Comparison of ENCODE assay signal across 24 mouse cellular contexts in the genomic region with DNA sequence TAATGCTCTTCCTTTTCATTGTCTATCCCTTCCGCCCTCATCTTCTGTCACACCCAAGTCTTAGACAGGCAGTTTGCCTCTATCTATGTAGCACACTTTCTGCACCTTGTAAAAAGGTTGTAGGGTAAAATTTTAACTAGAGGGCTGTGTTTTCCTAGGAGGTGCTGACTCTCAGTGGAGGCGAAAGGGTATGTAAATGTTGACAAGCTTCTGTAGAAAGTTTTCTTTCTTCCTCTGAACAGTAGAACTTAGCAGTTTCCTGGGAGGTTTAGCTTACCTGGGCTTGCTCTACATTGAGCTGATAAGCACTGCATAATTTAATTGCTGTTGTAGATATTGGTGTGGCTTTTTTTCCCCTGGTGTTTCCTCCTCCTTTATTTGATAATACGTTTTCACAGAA. TPM values are rescaled to one million over a fixed set of nuclear protein-coding genes. Genes with fewer than 3 reads are reported as not detected.
DNase-seq lines count a peak whose midpoint lies in the region; ATAC-seq lines count a peak whose summit lies in the region.
"Had no signal": no experiment of that assay in that cellular context is flagged by ENCODE, and none has a peak within 500 bp of the region (broad histone marks: within the 10 kb centered on the region; RNA-seq: fewer than 3 reads in every experiment).

No protein-coding gene starts in this region.

- no peaks in the 10 kb centered on the region for H3K27me3 ChIP-seq in liver, embryonic 16.5 days (ENCODE audit: control insufficient read depth, insufficient read depth, low read depth, low read length)
- H3K27me3 ChIP-seq in stomach, embryonic 14.5 days (ENCODE audit: control insufficient read depth, insufficient read depth, low read length) = no peaks in the 10 kb centered on the region
- H3K27me3 ChIP-seq in stomach, embryonic 16.5 days (ENCODE audit: control insufficient read depth, insufficient read depth, low read length) = no peaks in the 10 kb centered on the region
- H3K27me3 ChIP-seq in midbrain, embryonic 13.5 days = no peaks in the 10 kb centered on the region
- H3K27me3 ChIP-seq: embryonic facial prominence, embryonic 12.5 days; forebrain, embryonic 13.5 days; forebrain, embryonic 15.5 days had no signal

- no peak for DNase-seq in liver
- DNase-seq in large intestine, adult 2 months (ENCODE audit: low read depth, low spot score) = peak; percentile 51
- no peak for DNase-seq in ovary, adult 18-20 months (ENCODE audit: low spot score)
- DNase-seq in adrenal gland, adult 18-20 months (ENCODE audit: low spot score in 2 of 2) = no peak
- DNase-seq: adrenal gland, adult 8-10 months; adrenal gland, postnatal 14 days; adrenal gland, postnatal 36 days; cerebellum, adult 11-12 months; cerebellum, adult 2 months; cerebellum, adult 9-10 months; cerebellum, postnatal 10 days; cerebellum, postnatal 25 days had no signal

- H3K4me3 ChIP-seq in liver, embryonic 16.5 days (ENCODE audit: low read depth, low read length) = no peak overlapping the region
- H3K4me3 ChIP-seq in stomach, embryonic 14.5 days (ENCODE audit: low read depth, low read length) = no peak overlapping the region
- no peak overlapping the region for H3K4me3 ChIP-seq in stomach, embryonic 16.5 days (replicated peaks; ENCODE audit: low read length)
- H3K4me3 ChIP-seq in midbrain, embryonic 13.5 days (replicated peaks) = no peak overlapping the region
- H3K4me3 ChIP-seq: embryonic facial prominence, embryonic 10.5 days; embryonic facial prominence, embryonic 12.5 days; forebrain, embryonic 13.5 days; forebrain, embryonic 15.5 days had no signal

- 58% methylated on average over 3 of the region's 3 CpGs for WGBS in liver, embryonic 16.5 days (ENCODE audit: insufficient replicate concordance)
- 32% methylated on average over 3 of the region's 3 CpGs for WGBS in large intestine, adult 2 months
- WGBS in stomach, embryonic 14.5 days = 69% methylated on average over 3 of the region's 3 CpGs
- 66% methylated on average over 3 of the region's 3 CpGs for WGBS in stomach, embryonic 16.5 days
- WGBS in midbrain, embryonic 13.5 days = 90% methylated on average over 3 of the region's 3 CpGs

- H3K4me1 ChIP-seq in liver, embryonic 16.5 days (ENCODE audit: control insufficient read depth, low read depth, low read length) = no peaks in the 10 kb centered on the region
- no peaks in the 10 kb centered on the region for H3K4me1 ChIP-seq in stomach, embryonic 14.5 days (ENCODE audit: control insufficient read depth, insufficient read depth, low read length)
- no peaks in the 10 kb centered on the region for H3K4me1 ChIP-seq in stomach, embryonic 16.5 days (ENCODE audit: control insufficient read depth, insufficient read depth, low read length)
- no peaks in the 10 kb centered on the region for H3K4me1 ChIP-seq in midbrain, embryonic 13.5 days (replicated peaks)
- H3K4me1 ChIP-seq: embryonic facial prominence, embryonic 10.5 days; embryonic facial prominence, embryonic 12.5 days; forebrain, embryonic 13.5 days; forebrain, embryonic 15.5 days had no signal

- H3K9ac ChIP-seq in liver, embryonic 16.5 days (ENCODE audit: low read depth, low read length) = no peak overlapping the region
- no peak overlapping the region for H3K9ac ChIP-seq in stomach, embryonic 14.5 days (replicated peaks; ENCODE audit: low read depth, low read length)
- no peak overlapping the region for H3K9ac ChIP-seq in stomach, embryonic 16.5 days (ENCODE audit: low read length)
- no peak overlapping the region for H3K9ac ChIP-seq in midbrain, embryonic 13.5 days (replicated peaks)
- H3K9ac ChIP-seq: embryonic facial prominence, embryonic 12.5 days; forebrain, embryonic 13.5 days; forebrain, embryonic 15.5 days had no signal

- H3K27ac ChIP-seq in liver, embryonic 16.5 days (ENCODE audit: low read length) = no peak overlapping the region
- H3K27ac ChIP-seq in stomach, embryonic 14.5 days (ENCODE audit: low read length) = no peak overlapping the region
- H3K27ac ChIP-seq in stomach, embryonic 16.5 days (ENCODE audit: low read length) = no peak overlapping the region
- no peak overlapping the region for H3K27ac ChIP-seq in midbrain, embryonic 13.5 days
- H3K27ac ChIP-seq: embryonic facial prominence, embryonic 10.5 days; embryonic facial prominence, embryonic 12.5 days; forebrain, embryonic 13.5 days; forebrain, embryonic 15.5 days had no signal

- H3K4me2 ChIP-seq in liver, embryonic 16.5 days (ENCODE audit: low read depth, low read length) = 0 out of 2 replicates have a peak overlapping the region, but pooled peaks have one; percentile 30
- H3K4me2 ChIP-seq in stomach, embryonic 14.5 days (replicated peaks; ENCODE audit: low read depth, low read length) = no peak overlapping the region
- no peak overlapping the region for H3K4me2 ChIP-seq in stomach, embryonic 16.5 days (ENCODE audit: low read depth, low read length)
- no peak overlapping the region for H3K4me2 ChIP-seq in midbrain, embryonic 13.5 days (replicated peaks)
- H3K4me2 ChIP-seq: embryonic facial prominence, embryonic 12.5 days; forebrain, embryonic 13.5 days; forebrain, embryonic 15.5 days had no signal

- H3K9me3 ChIP-seq in liver, embryonic 16.5 days (replicated peaks; ENCODE audit: control insufficient read depth, low read length) = peaks cover 4% of the 10 kb centered on the region
- no peaks in the 10 kb centered on the region; the same call in 1 of the 2 replicates for H3K9me3 ChIP-seq in stomach, embryonic 14.5 days (ENCODE audit: control insufficient read depth, low read depth, low read length)
- H3K9me3 ChIP-seq in stomach, embryonic 16.5 days (replicated peaks; ENCODE audit: control insufficient read depth, low read length) = no peaks in the 10 kb centered on the region
- H3K9me3 ChIP-seq in midbrain, embryonic 13.5 days = peaks cover 4% of the 10 kb centered on the region
- H3K9me3 ChIP-seq: embryonic facial prominence, embryonic 12.5 days; forebrain, embryonic 15.5 days had no signal

- ATAC-seq in liver, embryonic 16.5 days (ENCODE audit: low read depth) = peak; percentile 76
- ATAC-seq in stomach, embryonic 14.5 days (ENCODE audit: insufficient number of reproducible peaks, insufficient read depth, low FRiP score, low read depth) = peak; percentile 63; the same call in 1 of the 2 replicates
- peak; percentile 81 for ATAC-seq in stomach, embryonic 16.5 days (ENCODE audit: insufficient read depth, low FRiP score)
- ATAC-seq in midbrain, embryonic 13.5 days = no peak
- ATAC-seq: forebrain, embryonic 13.5 days; forebrain, embryonic 15.5 days had no signal

- no peaks in the 10 kb centered on the region for H3K36me3 ChIP-seq in liver, embryonic 16.5 days (ENCODE audit: control insufficient read depth, insufficient read depth)
- no peaks in the 10 kb centered on the region for H3K36me3 ChIP-seq in stomach, embryonic 14.5 days (ENCODE audit: control insufficient read depth, insufficient read depth, low read length)
- H3K36me3 ChIP-seq in stomach, embryonic 16.5 days (ENCODE audit: control insufficient read depth, insufficient read depth, low read length) = no peaks in the 10 kb centered on the region
- no peaks in the 10 kb centered on the region for H3K36me3 ChIP-seq in midbrain, embryonic 13.5 days
- H3K36me3 ChIP-seq: embryonic facial prominence, embryonic 10.5 days; embryonic facial prominence, embryonic 12.5 days; forebrain, embryonic 15.5 days had no signal

RNA-seq across cellular contexts. Expression of a gene that starts 5.3 kb away (rescaled TPM):
- polyA plus RNA-seq in liver, embryonic 16.5 days (2015; fragmentation: Nextera tagmentation; extraction: Ambion mirVana) = 12.8 and 16.1 TPM in 2 replicates
- polyA plus RNA-seq in large intestine, adult 2 months (2012; rRNA removed) = not detected in 2 replicates
- polyA plus RNA-seq in stomach, embryonic 14.5 days (2014; fragmentation: Nextera tagmentation; extraction: Ambion mirVana) = not detected in 2 replicates
- polyA plus RNA-seq in stomach, embryonic 16.5 days (2015; fragmentation: Nextera tagmentation; extraction: Ambion mirVana) = 0.18 and 0.29 TPM in 2 replicates
- under 1 TPM in 1 of 2 experiments, not detected in 1; 0.46 TPM for total RNA-seq in adrenal gland, adult 18-20 months (2021)
- not detected in 2 replicates for polyA plus RNA-seq in midbrain, embryonic 13.5 days (2015; fragmentation: Nextera tagmentation; extraction: Ambion mirVana)
- total RNA-seq: ES-E14, MEL had no signal
- polyA plus RNA-seq: cerebellum, adult 2 months; embryonic facial prominence, embryonic 10.5 days; embryonic facial prominence, embryonic 12.5 days; embryonic facial prominence, embryonic 14.5 days; forebrain, embryonic 11.5 days; forebrain, embryonic 13.5 days had no signal

Comparison
In these comparisons a context has a peak if more than half of its experiments do, and no peak if none do; other contexts are left out.
1. RNA of a gene that starts 5.3 kb away (polyA plus RNA-seq): 12.8 to 16.1 TPM in liver, embryonic 16.5 days; 0.18 to 0.29 TPM in stomach, embryonic 16.5 days, not detected in stomach, embryonic 14.5 days, not detected in large intestine, adult 2 months and not detected in midbrain, embryonic 13.5 days; every median in the first group is over 10 times any median in the second.